Mouse (Mus musculus): ENCODE data around the gene Prkaca. TPM values are rescaled to one million over a fixed set of nuclear protein-coding genes. Genes with fewer than 3 reads are reported as not detected.

Prkaca gene
- polyA plus RNA-seq, 1 experiment from 2014 or later: 143 TPM

DNA sequence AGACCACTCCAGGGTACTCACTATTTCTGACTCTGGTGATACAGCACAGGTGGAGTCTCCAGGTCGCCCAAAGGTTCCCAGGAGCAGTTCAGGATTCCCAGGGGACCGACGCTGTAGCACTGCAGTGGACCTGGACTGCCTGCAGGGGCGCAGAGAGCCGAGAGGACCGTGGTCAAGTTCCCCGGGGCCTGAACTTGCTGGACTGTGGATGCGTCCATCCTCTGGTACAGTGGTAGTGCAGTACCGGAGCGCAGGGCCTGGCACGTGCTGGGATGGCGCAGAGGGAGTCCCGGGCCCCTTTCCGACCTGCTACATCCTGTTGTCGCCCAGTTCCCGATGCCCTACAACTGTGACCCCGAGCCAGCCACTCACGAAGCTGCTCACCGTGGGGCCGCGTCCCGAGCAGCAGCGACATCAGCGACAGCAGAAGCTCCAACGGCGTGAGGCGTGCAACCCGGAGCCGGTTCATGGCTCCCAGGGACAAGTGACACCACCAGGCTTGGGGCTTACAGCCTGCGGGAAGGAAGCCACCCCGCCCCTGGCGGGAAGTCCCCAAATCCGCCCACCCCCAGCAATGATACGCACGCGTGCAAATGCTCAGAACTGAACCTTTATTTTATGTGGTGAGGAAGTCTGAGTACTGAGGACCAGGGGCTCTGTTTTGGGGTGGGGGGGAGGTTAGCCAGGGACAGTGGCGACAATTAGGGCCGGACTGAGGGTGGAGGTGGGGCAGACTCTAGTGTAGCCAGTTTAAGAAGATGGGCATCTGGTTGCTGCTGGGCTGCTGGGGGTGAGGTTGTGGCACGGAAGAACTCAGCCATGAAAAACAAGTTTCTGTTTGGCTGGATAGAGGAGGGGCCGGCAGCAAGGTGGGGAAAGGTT is 69.5 kb downstream of the Prkaca start, which contains the start of gene Il27ra:
Gene Il27ra, minus strand, starts transcription at position 524 of the 882 bp plus-strand sequence.
- 3% methylated on average over 40 of the region's 40 CpGs for WGBS
- Histone ChIP-seq H3K9ac (replicated peaks; ENCODE audit: low read length) (peak within 1 kb of the TSS; percentile 62), H3K4me2 (replicated peaks; ENCODE audit: low read depth, low read length) (peak within 1 kb of the TSS; percentile 83), H3K4me1 (ENCODE audit: insufficient read depth, low read length) (peaks cover 12% of the 10 kb centered on the region), H3K4me3 (ENCODE audit: low read length) (peak within 1 kb of the TSS; percentile 50), H3K27ac (ENCODE audit: low read length) (no peak within 1 kb of the TSS), H3K27me3 (ENCODE audit: insufficient read depth, low read length) (peaks cover 39% of the 10 kb centered on the region), H3K36me3 (ENCODE audit: insufficient read depth, low read length) (no peaks in the 10 kb centered on the region), H3K9me3 (ENCODE audit: low read length) (no peaks in the 10 kb centered on the region)
- peak; percentile 86 for ATAC-seq (ENCODE audit: low FRiP score, low TSS enrichment)

DNA sequence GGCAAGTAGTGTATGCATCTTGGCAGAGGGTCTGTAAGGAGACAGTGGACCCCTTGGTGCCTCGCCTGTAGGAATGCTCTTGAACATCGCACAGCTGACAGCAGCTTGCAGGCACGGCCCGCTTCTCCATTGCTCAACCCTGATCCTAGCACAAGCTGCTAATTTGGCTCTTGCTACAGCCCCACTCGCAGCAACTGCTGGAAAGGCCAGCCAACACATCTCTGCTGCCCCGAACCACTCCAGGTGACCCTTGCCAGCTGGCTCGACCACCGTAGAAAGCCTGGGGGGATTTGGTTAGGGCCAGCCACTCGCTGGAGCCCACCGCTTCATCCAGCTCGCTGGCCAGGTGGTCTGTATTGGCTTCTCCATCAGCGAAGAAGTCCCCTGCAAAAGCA is 70.2 kb downstream of the Prkaca start:
- H3K4me1 ChIP-seq (ENCODE audit: insufficient read depth, low read length): peaks cover 12% of the 10 kb centered on the region
- ATAC-seq (ENCODE audit: low FRiP score, low TSS enrichment): no peak

DNA sequence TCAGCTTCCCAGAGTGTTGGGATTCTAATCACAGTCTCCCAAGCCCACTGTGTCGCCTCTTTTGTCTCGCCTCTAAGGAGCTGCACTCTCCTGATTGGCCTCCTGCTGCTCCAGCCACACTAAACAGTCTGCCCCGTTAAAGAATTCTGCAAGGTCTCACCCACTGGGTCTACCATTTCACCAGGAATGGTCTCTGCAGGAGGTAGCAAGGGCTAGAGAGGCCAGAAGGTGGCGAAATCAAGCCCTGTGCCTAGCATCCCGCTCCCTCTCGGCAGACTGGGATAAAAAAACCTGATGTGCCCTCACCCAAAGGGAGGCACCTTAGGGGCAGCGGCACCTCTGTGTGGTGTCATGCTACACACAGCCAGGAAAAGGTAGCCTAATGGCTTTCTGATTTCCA is 71.3 kb downstream of the Prkaca start:
- Histone ChIP-seq H3K27ac (ENCODE audit: low read length) (no peak overlapping the region), H3K36me3 (ENCODE audit: insufficient read depth, low read length) (no peaks in the 10 kb centered on the region), H3K9me3 (ENCODE audit: low read length) (no peaks in the 10 kb centered on the region), H3K9ac (replicated peaks; ENCODE audit: low read length) (no peak overlapping the region), H3K4me1 (ENCODE audit: insufficient read depth, low read length) (peaks cover 12% of the 10 kb centered on the region), H3K4me3 (ENCODE audit: low read length) (no peak overlapping the region), H3K4me2 (replicated peaks; ENCODE audit: low read depth, low read length) (peak overlapping the region; percentile 35; the same call in 1 of the 2 replicates), H3K27me3 (ENCODE audit: insufficient read depth, low read length) (peaks cover 39% of the 10 kb centered on the region)
- WGBS: 9% methylated on average over 7 of the region's 7 CpGs
- ATAC-seq (ENCODE audit: low FRiP score, low TSS enrichment): no peak

More for the DNA sequence above, 70.2 kb downstream of the Prkaca start:
- Histone ChIP-seq H3K4me3 (ENCODE audit: low read length) (no peak overlapping the region), H3K9me3 (ENCODE audit: low read length) (no peaks in the 10 kb centered on the region), H3K27me3 (ENCODE audit: insufficient read depth, low read length) (peaks cover 39% of the 10 kb centered on the region), H3K4me2 (replicated peaks; ENCODE audit: low read depth, low read length) (peak overlapping the region; percentile 83), H3K36me3 (ENCODE audit: insufficient read depth, low read length) (no peaks in the 10 kb centered on the region), H3K27ac (ENCODE audit: low read length) (no peak overlapping the region), H3K9ac (replicated peaks; ENCODE audit: low read length) (no peak overlapping the region)
- WGBS: 35% methylated on average over 12 of the region's 12 CpGs

DNA sequence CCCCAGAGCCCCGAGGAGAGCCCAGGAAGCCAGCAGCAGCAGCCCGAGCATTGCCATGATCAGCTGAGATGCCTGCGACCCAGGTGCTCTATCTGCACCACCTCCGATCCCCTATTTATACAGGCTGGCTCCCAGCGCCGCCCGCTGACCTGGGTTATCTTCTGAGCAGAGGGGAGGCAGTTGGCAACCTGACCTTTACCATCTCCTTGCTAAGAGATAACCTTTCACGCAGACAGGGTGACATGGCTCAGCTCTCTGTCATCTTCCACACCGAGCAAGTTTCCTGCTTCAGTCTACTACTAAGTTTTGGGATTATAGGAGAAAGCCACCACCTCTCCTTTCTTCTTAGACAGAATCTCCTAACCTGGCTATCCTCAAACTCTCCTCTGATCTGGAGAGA is 72.1 kb downstream of the Prkaca start, which contains the start of gene Rln3:
Gene Rln3, minus strand, starts transcription at position 101 of the 400 bp plus-strand sequence.
- peaks cover 39% of the 10 kb centered on the region for H3K27me3 ChIP-seq (ENCODE audit: insufficient read depth, low read length)
- H3K27ac ChIP-seq (ENCODE audit: low read length): no peak within 1 kb of the TSS
- 10% methylated on average over 9 of the region's 9 CpGs for WGBS
- no peaks in the 10 kb centered on the region for H3K9me3 ChIP-seq (ENCODE audit: low read length)
- peak within 1 kb of the TSS; percentile 35 for H3K4me2 ChIP-seq (replicated peaks; ENCODE audit: low read depth, low read length)
- ATAC-seq (ENCODE audit: low FRiP score, low TSS enrichment): no peak
- H3K4me1 ChIP-seq (ENCODE audit: insufficient read depth, low read length): peaks cover 12% of the 10 kb centered on the region
- H3K36me3 ChIP-seq (ENCODE audit: insufficient read depth, low read length): no peaks in the 10 kb centered on the region
- H3K4me3 ChIP-seq (ENCODE audit: low read length): peak within 1 kb of the TSS; percentile 27
- 0 out of 2 replicates have a peak within 1 kb of the TSS, but pooled peaks have one; percentile 2 for H3K9ac ChIP-seq (replicated peaks; ENCODE audit: low read length)

MicroRNAs encoded within 50 kb of the gene (microRNA counts, 519-probe panel; counts per million panel counts)
- 104 counts per million, percentile 35 among the panel's probes with 10 or more counts for microRNA mmu-miR-1199

Small RNA genes lying within 50 kb of the gene (microRNA-seq; reads per million reads assigned to microRNA genes)
- not detected for gene Gm44330
- not detected for gene Gm44450
- gene Mir1199: 1.4 reads per million
- gene Mir8111: 3.8 reads per million, percentile 18 among the genes with 10 or more reads in this experiment

Other genes with a start within 250 kb of the Prkaca start
- 40.7 and 42.5 TPM in 2 replicates for gene Adgre5, start 231.7 kb upstream of the Prkaca start, polyA plus RNA-seq (2015; fragmentation: Nextera tagmentation; extraction: Ambion mirVana)
- gene Adgrl1, start 72.9 kb upstream of the Prkaca start, polyA plus RNA-seq (2015; fragmentation: Nextera tagmentation; extraction: Ambion mirVana): 17.8 and 19.6 TPM in 2 replicates
- gene Gm10644, start 17.8 kb upstream of the Prkaca start, polyA plus RNA-seq (2015; fragmentation: Nextera tagmentation; extraction: Ambion mirVana): 0.85 and 1.0 TPM in 2 replicates
- 58.2 and 65.1 TPM in 2 replicates for gene Asf1b, start 17.5 kb upstream of the Prkaca start, polyA plus RNA-seq (2015; fragmentation: Nextera tagmentation; extraction: Ambion mirVana)
- gene Samd1, start 24.7 kb downstream of the Prkaca start, polyA plus RNA-seq (2015; fragmentation: Nextera tagmentation; extraction: Ambion mirVana): 9.4 and 11.6 TPM in 2 replicates
- gene 1700067K01Rik, start 28.5 kb downstream of the Prkaca start, polyA plus RNA-seq (2015; fragmentation: Nextera tagmentation; extraction: Ambion mirVana): 0.51 and 1.1 TPM in 2 replicates
- 7.5 and 9.0 TPM in 2 replicates for gene 2210011C24Rik, start 39.2 kb downstream of the Prkaca start, polyA plus RNA-seq (2015; fragmentation: Nextera tagmentation; extraction: Ambion mirVana)
- gene Palm3, start 48.5 kb downstream of the Prkaca start, polyA plus RNA-seq (2015; fragmentation: Nextera tagmentation; extraction: Ambion mirVana): 15.5 and 16.7 TPM in 2 replicates
- gene Il27ra, start 69.6 kb downstream of the Prkaca start, polyA plus RNA-seq (2015; fragmentation: Nextera tagmentation; extraction: Ambion mirVana): 2.9 TPM in 2 replicates
- not detected in 2 replicates for gene Rln3, start 72.0 kb downstream of the Prkaca start, polyA plus RNA-seq (2015; fragmentation: Nextera tagmentation; extraction: Ambion mirVana)
- 1.2 TPM in 2 replicates for gene Gm10643, start 92.1 kb downstream of the Prkaca start, polyA plus RNA-seq (2015; fragmentation: Nextera tagmentation; extraction: Ambion mirVana)
- 10.5 and 11.2 TPM in 2 replicates for gene Rfx1, start 93.8 kb downstream of the Prkaca start, polyA plus RNA-seq (2015; fragmentation: Nextera tagmentation; extraction: Ambion mirVana)
- gene Dcaf15, start 131.8 kb downstream of the Prkaca start, polyA plus RNA-seq (2015; fragmentation: Nextera tagmentation; extraction: Ambion mirVana): 11.0 and 11.3 TPM in 2 replicates
- gene Podnl1, start 153.0 kb downstream of the Prkaca start, polyA plus RNA-seq (2015; fragmentation: Nextera tagmentation; extraction: Ambion mirVana): 0.24 and 0.30 TPM in 2 replicates
- 29.0 and 31.1 TPM in 2 replicates for gene Cc2d1a, start 174.9 kb downstream of the Prkaca start, polyA plus RNA-seq (2015; fragmentation: Nextera tagmentation; extraction: Ambion mirVana)
- 1.7 and 1.9 TPM in 2 replicates for gene 4930432K21Rik, start 175.0 kb downstream of the Prkaca start, polyA plus RNA-seq (2015; fragmentation: Nextera tagmentation; extraction: Ambion mirVana)
- gene Nanos3, start 212.2 kb downstream of the Prkaca start, polyA plus RNA-seq (2015; fragmentation: Nextera tagmentation; extraction: Ambion mirVana): 2.6 and 3.1 TPM in 2 replicates